ENCODE assay signal across 15 mouse cellular contexts in the genomic region with DNA sequence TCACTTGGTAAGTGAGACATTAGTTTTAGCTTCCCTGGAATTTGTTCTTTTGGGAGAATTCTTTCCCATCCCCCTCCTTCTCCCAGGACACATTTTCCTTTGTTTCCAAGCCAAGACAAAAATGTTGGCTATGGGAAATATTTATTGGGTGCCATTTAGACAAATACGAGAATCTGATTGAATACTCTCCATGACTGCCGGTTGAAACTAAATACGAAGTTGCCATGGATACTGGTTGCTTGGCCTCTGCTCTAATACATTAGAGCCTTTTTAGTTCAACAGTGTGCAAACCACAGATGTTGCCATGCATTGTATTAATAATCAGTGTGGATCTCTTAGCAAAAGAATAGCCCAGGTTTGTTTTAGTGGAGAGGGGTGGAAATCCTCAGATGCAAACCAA.
DNase-seq lines count a peak whose midpoint lies in the region; ATAC-seq and TF ChIP-seq lines count a peak whose summit lies in the region.
"Had no signal": no experiment of that assay in that cellular context is flagged by ENCODE, and none has a peak within 500 bp of the region (broad histone marks: within the 10 kb centered on the region; RNA-seq: fewer than 3 reads in every experiment).

No protein-coding gene starts in this region.

- DNase-seq in embryonic facial prominence, embryonic 11.5 days (ENCODE audit: low spot score), result peak; percentile 10
- no peak for DNase-seq in embryonic facial prominence, embryonic 10.5 days (ENCODE audit: low spot score)
- DNase-seq in lung, postnatal 10 days, result peak; percentile 2
- no peak for DNase-seq in lung, postnatal 25 days (ENCODE audit: low spot score)
- DNase-seq in hindbrain, embryonic 14.5 days (ENCODE audit: low spot score), result no peak
- DNase-seq in midbrain, postnatal 0 days (ENCODE audit: low spot score), result peak; percentile 23
- DNase-seq in urinary bladder, postnatal 10 days (ENCODE audit: low spot score), result no peak
- DNase-seq in layer of hippocampus, adult 8-10 months (ENCODE audit: low spot score in 2 of 2), result no peak
- DNase-seq: cerebellum, adult 9-11 months; kidney, postnatal 10 days; liver, postnatal 0 days; right cerebral cortex, postnatal 14 days had no signal

- H3K27ac ChIP-seq in embryonic facial prominence, embryonic 11.5 days (replicated peaks; ENCODE audit: low read depth, low read length), result no peak overlapping the region
- H3K27ac ChIP-seq in embryonic facial prominence, embryonic 10.5 days (replicated peaks), result no peak overlapping the region
- H3K27ac ChIP-seq in hindbrain, embryonic 14.5 days, result no peak overlapping the region; the same call in 1 of the 2 replicates
- no peak overlapping the region for H3K27ac ChIP-seq in midbrain, postnatal 0 days (ENCODE audit: low read depth, low read length)
- H3K27ac ChIP-seq: embryonic facial prominence, embryonic 15.5 days had no signal

- H3K27me3 ChIP-seq in embryonic facial prominence, embryonic 11.5 days (ENCODE audit: control insufficient read depth, insufficient read depth, low read length), result no peaks in the 10 kb centered on the region
- H3K27me3 ChIP-seq in embryonic facial prominence, embryonic 10.5 days (replicated peaks; ENCODE audit: low read depth, poor library complexity, severe bottlenecking), result no peaks in the 10 kb centered on the region
- H3K27me3 ChIP-seq in hindbrain, embryonic 14.5 days (ENCODE audit: control insufficient read depth, insufficient read depth, low read length), result no peaks in the 10 kb centered on the region
- no peaks in the 10 kb centered on the region for H3K27me3 ChIP-seq in midbrain, postnatal 0 days (ENCODE audit: insufficient read depth, low read length)
- H3K27me3 ChIP-seq: embryonic facial prominence, embryonic 15.5 days had no signal

- no peak overlapping the region for H3K4me2 ChIP-seq in embryonic facial prominence, embryonic 11.5 days (ENCODE audit: low read depth, low read length)
- H3K4me2 ChIP-seq in hindbrain, embryonic 14.5 days (replicated peaks), result no peak overlapping the region
- H3K4me2 ChIP-seq in midbrain, postnatal 0 days (ENCODE audit: low read depth, low read length, poor library complexity, severe bottlenecking), result no peak overlapping the region
- H3K4me2 ChIP-seq: embryonic facial prominence, embryonic 15.5 days had no signal

- no peak overlapping the region for H3K4me3 ChIP-seq in embryonic facial prominence, embryonic 11.5 days (ENCODE audit: low read depth, low read length)
- H3K4me3 ChIP-seq in embryonic facial prominence, embryonic 10.5 days, result no peak overlapping the region
- H3K4me3 ChIP-seq in hindbrain, embryonic 14.5 days (replicated peaks; ENCODE audit: low read length), result no peak overlapping the region
- H3K4me3 ChIP-seq in midbrain, postnatal 0 days (ENCODE audit: low read depth, low read length), result no peak overlapping the region
- H3K4me3 ChIP-seq: embryonic facial prominence, embryonic 15.5 days had no signal

- no peak for TF ChIP-seq CTCF in midbrain, postnatal 0 days (IDR thresholded peaks at IDR 0.05)

- no peak for ATAC-seq in embryonic facial prominence, embryonic 11.5 days (replicated peaks; ENCODE audit: insufficient number of reproducible peaks, low FRiP score, low TSS enrichment, low read depth)
- ATAC-seq in hindbrain, embryonic 14.5 days (ENCODE audit: low FRiP score), result 0 out of 2 replicates have a peak, but pooled peaks have one; percentile 60
- no peak for ATAC-seq in midbrain, postnatal 0 days (ENCODE audit: low FRiP score)
- ATAC-seq: intestine, postnatal 0 days; liver, postnatal 0 days; Patski had no signal

- no peaks in the 10 kb centered on the region for H3K9me3 ChIP-seq in embryonic facial prominence, embryonic 11.5 days (replicated peaks; ENCODE audit: control insufficient read depth, low read length)
- no peaks in the 10 kb centered on the region for H3K9me3 ChIP-seq in embryonic facial prominence, embryonic 10.5 days
- H3K9me3 ChIP-seq in hindbrain, embryonic 14.5 days (ENCODE audit: control insufficient read depth, low read length), result no peaks in the 10 kb centered on the region
- no peaks in the 10 kb centered on the region for H3K9me3 ChIP-seq in midbrain, postnatal 0 days (ENCODE audit: low read length)
- H3K9me3 ChIP-seq: embryonic facial prominence, embryonic 15.5 days had no signal

- no peak overlapping the region for H3K9ac ChIP-seq in embryonic facial prominence, embryonic 11.5 days (replicated peaks; ENCODE audit: low read length)
- no peak overlapping the region for H3K9ac ChIP-seq in hindbrain, embryonic 14.5 days
- no peak overlapping the region for H3K9ac ChIP-seq in midbrain, postnatal 0 days (replicated peaks; ENCODE audit: low read length, poor library complexity, severe bottlenecking)
- H3K9ac ChIP-seq: embryonic facial prominence, embryonic 15.5 days; liver, postnatal 0 days had no signal

- H3K36me3 ChIP-seq in embryonic facial prominence, embryonic 11.5 days (replicated peaks; ENCODE audit: control insufficient read depth, insufficient read depth, low read depth, low read length), result no peaks in the 10 kb centered on the region
- H3K36me3 ChIP-seq in embryonic facial prominence, embryonic 10.5 days (replicated peaks), result no peaks in the 10 kb centered on the region
- no peaks in the 10 kb centered on the region for H3K36me3 ChIP-seq in hindbrain, embryonic 14.5 days (replicated peaks; ENCODE audit: control insufficient read depth, insufficient read depth)
- no peaks in the 10 kb centered on the region for H3K36me3 ChIP-seq in midbrain, postnatal 0 days (ENCODE audit: insufficient read depth, low read length)
- H3K36me3 ChIP-seq: embryonic facial prominence, embryonic 15.5 days had no signal

- H3K4me1 ChIP-seq in embryonic facial prominence, embryonic 11.5 days (ENCODE audit: control insufficient read depth, insufficient read depth, low read length), result no peaks in the 10 kb centered on the region
- no peaks in the 10 kb centered on the region for H3K4me1 ChIP-seq in embryonic facial prominence, embryonic 10.5 days
- peaks cover 11% of the 10 kb centered on the region; the same call in 1 of the 2 replicates for H3K4me1 ChIP-seq in hindbrain, embryonic 14.5 days (replicated peaks; ENCODE audit: control insufficient read depth, insufficient read depth, low read length)
- no peaks in the 10 kb centered on the region for H3K4me1 ChIP-seq in midbrain, postnatal 0 days (ENCODE audit: insufficient read depth, low read length)
- H3K4me1 ChIP-seq: embryonic facial prominence, embryonic 15.5 days had no signal

- 65% methylated on average over 3 of the region's 3 CpGs for WGBS in embryonic facial prominence, embryonic 11.5 days
- 70% methylated on average over 3 of the region's 3 CpGs for WGBS in embryonic facial prominence, embryonic 10.5 days
- WGBS in hindbrain, embryonic 14.5 days, result 12% methylated on average over 3 of the region's 3 CpGs
- 13% methylated on average over 3 of the region's 3 CpGs for WGBS in midbrain, postnatal 0 days

Comparison
In these comparisons a context has a peak if more than half of its experiments do, and no peak if none do; other contexts are left out.
1. DNase-seq: peak in embryonic facial prominence, embryonic 11.5 days (single experiment), lung, postnatal 10 days (single experiment) and midbrain, postnatal 0 days (single experiment); none in embryonic facial prominence, embryonic 10.5 days (single experiment), lung, postnatal 25 days (single experiment), hindbrain, embryonic 14.5 days (single experiment), urinary bladder, postnatal 10 days (single experiment) and layer of hippocampus, adult 8-10 months (0 of 2).